Mouse (Mus musculus) ES-E14 (cell line): Measurements from ENCODE around the gene Trmt61a. TPM values are rescaled to one million over a fixed set of nuclear protein-coding genes. Genes with fewer than 3 reads are reported as not detected.

Source experiments
- DNase-seq: peaks from one replicate; pipeline ENCODE4 v3.0.0-alpha.2; 2013; ENCODE audit warnings: low read depth, low spot score
- H3K27ac ChIP-seq: 2 replicates; pipeline ENCODE4 v1.5.1; 2012; ENCODE audit warnings: low read depth, mild to moderate bottlenecking, low read length, moderate library complexity, mixed read lengths; ENCODE audit not compliant: poor library complexity, insufficient read depth, severe bottlenecking
- H3K36me3 ChIP-seq: 2 replicates; pipeline ENCODE4 v1.6.1; 2012; ENCODE audit warnings: mild to moderate bottlenecking, low read length, moderate library complexity, mixed read lengths; ENCODE audit not compliant: control insufficient read depth, poor library complexity, insufficient read depth, severe bottlenecking
- H3K4me1 ChIP-seq, 2 experiments: fragments of 150-350 bp in 1 of 2; sonication (generic) in 1 of 2; 2 replicates each; pipeline ENCODE4 v1.6.1; 2012; ENCODE audit warnings: low read length in 2 of 2, mild to moderate bottlenecking in 1 of 2, mixed read lengths in 1 of 2; ENCODE audit not compliant: control insufficient read depth in 2 of 2, insufficient read depth in 2 of 2, poor library complexity in 1 of 2
- H3K4me3 ChIP-seq, 2 experiments: fragments of 150-350 bp in 1 of 2; sonication (generic) in 1 of 2; 2 replicates each; pipeline ENCODE4 v1.5.1; 2012; ENCODE audit warnings: low read length in 2 of 2, low read depth in 1 of 2, mild to moderate bottlenecking in 1 of 2, mixed read lengths in 1 of 2; ENCODE audit not compliant: insufficient read depth in 1 of 2, poor library complexity in 1 of 2, severe bottlenecking in 1 of 2
- H3K9ac ChIP-seq: 2 replicates; pipeline ENCODE4 v1.6.1; 2012; ENCODE audit warnings: low read depth, mild to moderate bottlenecking, low read length, mixed read lengths; ENCODE audit not compliant: poor library complexity, insufficient read depth, severe bottlenecking
- H3K9me3 ChIP-seq: fragments of 150-350 bp; sonication (generic); 2 replicates; pipeline ENCODE4 v1.6.1; 2012; ENCODE audit warnings: low read depth, mild to moderate bottlenecking, low read length; ENCODE audit not compliant: control insufficient read depth, insufficient read depth
- CHD2 ChIP-seq: IDR thresholded peaks from 2 replicates; pipeline ENCODE4 v1.6.1; 2014; ENCODE audit warnings: mild to moderate bottlenecking, low read depth, low read length, inconsistent platforms
- HCFC1 ChIP-seq: IDR thresholded peaks from 2 replicates; pipeline ENCODE4 v1.6.1; 2012; ENCODE audit warnings: low read length, inconsistent platforms, borderline replicate concordance; ENCODE audit not compliant: insufficient read depth
- MAFK ChIP-seq: IDR thresholded peaks from 2 replicates; pipeline ENCODE4 v1.6.1; 2014; ENCODE audit warnings: mild to moderate bottlenecking, low read depth, low read length, inconsistent platforms; ENCODE audit not compliant: insufficient read depth
- ZC3H11A ChIP-seq: IDR thresholded peaks from 2 replicates; pipeline ENCODE4 v1.6.1; 2012; ENCODE audit warnings: low read depth, mild to moderate bottlenecking, inconsistent platforms, low read length, borderline replicate concordance
- ZNF384 ChIP-seq: IDR thresholded peaks from 2 replicates; pipeline ENCODE4 v1.6.1; 2012; ENCODE audit warnings: low read depth, low read length, inconsistent platforms
- in situ Hi-C, 2 experiments: fragments of 600-800 bp; cut with MboI; formaldehyde crosslinking; loops; one replicate each; pipeline ENCODE4 v1.15.1; 2025; ENCODE audit warnings: low sequenced_read_pairs in 2 of 2, inconsistent platforms in 1 of 2; ENCODE audit not compliant: unreplicated experiment in 2 of 2
- total RNA-seq: library from RNA; depleted of rRNA; stranded (reverse); fragments of 300-350 nt; gene quantifications from 2 replicates; pipeline ENCODE4 v1.2.3, GENCODE M21; 2012

Trmt61a gene
- total RNA-seq, 1 experiment, result 32.6 TPM

DNA sequence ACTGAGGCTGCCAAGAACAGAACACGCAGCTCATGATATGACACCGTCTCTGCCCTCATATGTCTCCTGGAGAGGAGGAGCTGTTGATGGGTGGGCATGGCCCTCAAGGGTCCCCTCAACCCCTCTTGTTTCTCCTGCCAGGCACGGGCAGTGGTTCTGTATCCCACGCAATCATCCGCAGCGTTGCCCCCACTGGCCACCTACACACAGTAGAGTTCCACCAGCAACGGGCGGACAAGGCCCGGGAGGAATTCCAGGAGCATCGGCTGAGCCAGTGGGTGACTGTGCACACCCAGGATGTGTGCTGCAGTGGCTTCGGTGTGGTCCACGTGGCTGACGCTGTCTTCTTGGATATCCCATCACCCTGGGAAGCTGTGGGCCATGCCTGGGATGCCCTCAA, 2.8 kb downstream of the Trmt61a start:
- no peak for TF ChIP-seq ZC3H11A
- no peak for TF ChIP-seq CHD2
- no peak for TF ChIP-seq MAFK
- TF ChIP-seq HCFC1, result no peak
- TF ChIP-seq ZNF384, result no peak
- no peak overlapping the region for H3K4me3 ChIP-seq
- H3K9ac ChIP-seq, result no peak overlapping the region
- H3K9me3 ChIP-seq, result no peaks in the 10 kb centered on the region
- H3K4me1 ChIP-seq, result peaks cover 5 to 25% of the 10 kb centered on the region in 2 experiments; a peak in 2 of 4 replicates
- in situ Hi-C loops, result no loop called here
- H3K36me3 ChIP-seq, result peaks cover 38% of the 10 kb centered on the region
- H3K27ac ChIP-seq, result no peak overlapping the region
- no peak for DNase-seq

DNA sequence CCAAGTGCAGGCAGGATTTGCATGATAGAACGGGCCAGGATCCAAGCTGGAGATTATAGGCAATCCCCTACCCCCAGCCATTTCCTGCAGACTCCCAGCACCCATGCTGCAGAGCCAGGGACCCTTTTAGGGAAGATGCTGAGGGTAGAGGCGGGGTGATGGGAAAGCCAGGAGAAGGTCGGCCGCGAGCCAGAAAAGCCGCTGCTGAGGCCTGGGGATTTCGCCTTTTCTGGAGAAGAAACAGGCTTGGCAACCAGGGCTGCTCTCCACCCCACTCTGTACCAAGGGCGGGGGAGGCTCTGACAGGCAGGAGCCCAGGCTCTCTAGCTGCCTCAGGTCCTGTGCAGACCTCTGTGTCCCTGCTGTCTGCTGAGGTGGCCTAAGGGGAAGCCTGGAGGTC, 3.4 kb downstream of the Trmt61a start:
- in situ Hi-C loops, result no loop called here
- no peak overlapping the region for H3K9ac ChIP-seq
- no peak overlapping the region for H3K4me3 ChIP-seq
- H3K36me3 ChIP-seq, result peaks cover 38% of the 10 kb centered on the region
- no peak overlapping the region for H3K27ac ChIP-seq
- DNase-seq, result no peak
- TF ChIP-seq CHD2 (no peak), ZNF384 (no peak)
- H3K4me1 ChIP-seq, result peaks cover 3 to 22% of the 10 kb centered on the region in 2 experiments; a peak in 2 of 4 replicates
- H3K9me3 ChIP-seq, result no peaks in the 10 kb centered on the region

DNA sequence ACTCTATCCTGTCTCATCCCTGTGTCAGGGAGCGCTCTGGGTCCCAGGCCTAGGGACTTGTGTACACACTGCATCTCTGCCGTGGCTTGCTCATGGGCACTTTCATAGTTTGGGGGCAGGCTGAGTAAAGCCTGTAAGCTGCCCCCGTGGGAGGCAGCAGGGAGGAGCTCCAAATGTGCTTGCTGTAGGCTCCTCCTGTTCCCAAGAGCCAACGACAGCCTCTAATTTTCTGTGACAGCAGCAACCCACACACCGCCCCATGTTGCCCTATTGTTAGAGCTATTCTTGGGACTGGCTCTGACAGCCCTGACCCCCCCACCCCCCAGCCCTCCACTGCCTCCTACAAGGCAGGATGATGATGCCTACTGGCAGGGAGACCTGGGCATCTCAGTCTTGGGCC, 4.1 kb downstream of the Trmt61a start:
- TF ChIP-seq MAFK, result no peak
- TF ChIP-seq HCFC1, result no peak
- TF ChIP-seq CHD2, result no peak
- TF ChIP-seq ZNF384, result no peak
- TF ChIP-seq ZC3H11A, result no peak
- no peak for DNase-seq
- no peaks in the 10 kb centered on the region for H3K9me3 ChIP-seq
- H3K4me1 ChIP-seq, result peaks cover under 1 to 18% of the 10 kb centered on the region in 2 experiments; a peak in 2 of 4 replicates
- H3K4me3 ChIP-seq, result no peak overlapping the region
- no peak overlapping the region for H3K9ac ChIP-seq
- no peak overlapping the region for H3K27ac ChIP-seq
- H3K36me3 ChIP-seq, result peaks cover 38% of the 10 kb centered on the region
- in situ Hi-C loops, result no loop called here

DNA sequence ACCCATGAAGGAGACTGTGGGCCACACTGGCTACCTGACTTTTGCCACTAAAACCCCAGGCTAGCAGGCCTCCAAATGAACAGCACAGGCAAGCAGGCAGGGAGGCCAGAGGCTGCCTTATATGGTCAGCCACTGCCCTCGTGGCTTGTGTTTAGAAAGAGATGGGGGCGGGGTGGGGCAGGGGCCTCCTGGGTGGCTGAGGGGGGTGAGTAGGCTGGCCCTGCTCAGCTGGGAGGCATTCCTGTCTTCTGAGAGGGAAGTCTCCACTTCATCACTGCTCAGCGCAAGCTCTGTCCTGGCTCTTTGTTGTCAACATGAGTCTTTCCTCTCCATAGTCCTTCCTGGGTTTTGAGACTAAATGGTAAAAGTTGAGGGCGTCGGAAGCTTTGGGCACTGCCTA, 4.9 kb downstream of the Trmt61a start:
- Histone ChIP-seq H3K36me3 (peaks cover 38% of the 10 kb centered on the region), H3K4me3 (no peak overlapping the region), H3K9ac (no peak overlapping the region), H3K27ac (no peak overlapping the region), H3K9me3 (no peaks in the 10 kb centered on the region), H3K4me1 (peaks cover 0 to 18% of the 10 kb centered on the region in 2 experiments; a peak in 2 of 4 replicates)
- in situ Hi-C loops, result no loop called here
- no peak for DNase-seq
- TF ChIP-seq CHD2 (no peak), ZNF384 (no peak), MAFK (no peak), HCFC1 (no peak), ZC3H11A (no peak)

DNA sequence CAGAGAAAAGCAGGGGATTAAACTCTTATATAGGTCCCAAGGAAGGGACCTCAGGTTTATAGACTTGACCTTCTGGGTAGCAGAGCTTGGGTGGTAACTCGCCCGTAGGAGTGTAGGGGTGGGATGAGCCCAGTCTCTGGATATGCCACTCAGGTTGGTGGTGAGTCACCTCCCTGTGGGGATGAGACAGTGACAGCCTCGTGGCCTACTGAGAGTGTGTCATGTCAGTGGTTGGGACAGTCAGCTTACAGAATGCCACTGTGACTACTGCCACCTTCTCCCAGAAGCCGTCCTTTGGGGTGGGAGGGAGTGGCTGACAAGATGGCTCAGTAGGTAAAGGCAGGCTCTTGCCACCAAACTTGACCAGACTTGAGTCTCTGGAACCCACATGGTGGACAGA, 8.5 kb downstream of the Trmt61a start:
- no peak for DNase-seq
- Histone ChIP-seq H3K36me3 (peaks cover 19% of the 10 kb centered on the region; the same call in 1 of the 2 replicates), H3K4me1 (peaks cover 0 to 12% of the 10 kb centered on the region in 2 experiments; a peak in 1 of 4 replicates), H3K27ac (no peak overlapping the region), H3K9me3 (no peaks in the 10 kb centered on the region), H3K9ac (no peak overlapping the region), H3K4me3 (no peak overlapping the region)
- in situ Hi-C loops, result no loop called here
- TF ChIP-seq ZC3H11A (no peak), ZNF384 (no peak), CHD2 (no peak), HCFC1 (no peak), MAFK (no peak)
